Mouse (Mus musculus) bone marrow macrophage, adult 2 months (primary cell): ENCODE measurements around the gene Csf3r.

Experiments used
- CTCF ChIP-seq: IDR thresholded peaks from 2 replicates; pipeline ENCODE4 v1.5.1; 2012; ENCODE audit warnings: low read depth, mild to moderate bottlenecking, low read length, moderate library complexity
- POLR2A ChIP-seq: IDR thresholded peaks from 2 replicates; pipeline ENCODE4 v1.6.1; 2012; ENCODE audit warnings: mild to moderate bottlenecking, low read depth, low read length, borderline replicate concordance

DNA sequence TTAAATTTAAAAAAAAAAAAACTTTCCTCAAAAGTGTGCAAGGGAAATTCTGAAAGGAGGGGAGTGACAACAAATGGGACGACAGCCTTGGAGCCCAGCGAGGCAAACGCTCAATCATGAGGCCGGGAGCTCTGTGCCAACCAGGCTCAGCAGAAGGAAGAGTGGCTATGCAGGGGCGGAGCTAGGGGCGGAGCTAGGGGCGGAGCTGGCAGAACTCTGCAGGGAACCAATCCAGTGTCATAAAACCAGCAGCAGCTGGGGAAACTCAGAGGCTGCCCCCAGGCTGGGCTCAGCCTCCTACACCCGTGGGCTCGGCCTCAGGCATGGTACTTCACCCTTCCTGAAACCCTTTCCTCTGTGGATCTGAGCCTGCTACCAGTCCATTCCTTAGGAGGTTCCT is 46.6 kb upstream of the Csf3r start:
- TF ChIP-seq CTCF = no peak
- TF ChIP-seq POLR2A = no peak
